Mouse (Mus musculus): ENCODE data around the gene Fam126b. TPM values are rescaled to one million over a fixed set of nuclear protein-coding genes. Genes with fewer than 3 reads are reported as not detected.
"Not testable (repeated sequence)": the region's sequence is repeated elsewhere in the genome, so short reads cannot be mapped to it uniquely, and the experiment has no call there.

Fam126b gene
- polyA plus RNA-seq, 1 experiment from 2014 or later, result 7.0 TPM

- Histone ChIP-seq H3K27ac (no peak overlapping the region), H3K4me2 (no peak overlapping the region), H3K4me1 (no peaks in the 10 kb centered on the region), H3K9me3 (no peaks in the 10 kb centered on the region), H3K9ac (no peak overlapping the region), H3K36me3 (no peaks in the 10 kb centered on the region), H3K27me3 (replicated peaks) (no peaks in the 10 kb centered on the region), H3K4me3 (replicated peaks) (no peak overlapping the region)
- no peak for ATAC-seq (ENCODE audit: insufficient read depth, low FRiP score, low read depth)
Measured at GRCm38 (mm10) chr1:58566621-58567020, 19.5 kb downstream of the Fam126b start.

GRCm38 (mm10) chr1:58564981-58565380 is 21.1 kb downstream of the Fam126b start:
- H3K27ac ChIP-seq, result no peak overlapping the region
- no peaks in the 10 kb centered on the region for H3K9me3 ChIP-seq
- no peaks in the 10 kb centered on the region for H3K27me3 ChIP-seq (replicated peaks)
- no peak for ATAC-seq (ENCODE audit: insufficient read depth, low FRiP score, low read depth)
- H3K9ac ChIP-seq, result no peak overlapping the region
- H3K4me2 ChIP-seq, result no peak overlapping the region
- no peaks in the 10 kb centered on the region for H3K4me1 ChIP-seq
- H3K36me3 ChIP-seq, result 0 out of 2 replicates have a peak, but pooled peaks cover 3% of the 10 kb centered on the region
- 91% methylated on average over 5 of the region's 5 CpGs for WGBS
- H3K4me3 ChIP-seq (replicated peaks), result no peak overlapping the region

GRCm38 (mm10) chr1:58562455-58562854 is 23.7 kb downstream of the Fam126b start:
- Histone ChIP-seq H3K27me3 (replicated peaks) (no peaks in the 10 kb centered on the region), H3K4me3 (replicated peaks) (no peak overlapping the region), H3K9me3 (no peaks in the 10 kb centered on the region), H3K36me3 (0 out of 2 replicates have a peak, but pooled peaks cover 5% of the 10 kb centered on the region), H3K9ac (no peak overlapping the region), H3K4me1 (no peaks in the 10 kb centered on the region), H3K4me2 (no peak overlapping the region), H3K27ac (no peak overlapping the region)
- no peak for ATAC-seq (ENCODE audit: insufficient read depth, low FRiP score, low read depth)
- 91% methylated on average over 1 of the region's 1 CpGs for WGBS

- H3K27me3 ChIP-seq (replicated peaks); H3K27ac ChIP-seq; ATAC-seq (ENCODE audit: insufficient read depth, low FRiP score, low read depth); H3K4me3 ChIP-seq (replicated peaks); H3K4me1 ChIP-seq; H3K36me3 ChIP-seq; H3K9me3 ChIP-seq; H3K9ac ChIP-seq; H3K4me2 ChIP-seq: not testable (repeated sequence)
- 91% methylated on average over 6 of the region's 6 CpGs for WGBS
Measured at GRCm38 (mm10) chr1:58560370-58560769, 25.8 kb downstream of the Fam126b start.

- Histone ChIP-seq H3K4me1 (no peaks in the 10 kb centered on the region), H3K4me3 (replicated peaks) (no peak overlapping the region), H3K4me2 (no peak overlapping the region), H3K27ac (no peak overlapping the region), H3K9me3 (no peaks in the 10 kb centered on the region), H3K36me3 (peaks cover 24% of the 10 kb centered on the region; the same call in 1 of the 2 replicates), H3K27me3 (replicated peaks) (no peaks in the 10 kb centered on the region), H3K9ac (no peak overlapping the region)
- ATAC-seq (ENCODE audit: insufficient read depth, low FRiP score, low read depth), result no peak
- 74% methylated on average over 1 of the region's 1 CpGs for WGBS
Measured at GRCm38 (mm10) chr1:58541386-58541785, 44.7 kb downstream of the Fam126b start.

GRCm38 (mm10) chr1:58507249-58507648 is 78.9 kb downstream of the Fam126b start:
- Histone ChIP-seq H3K9ac (no peak overlapping the region), H3K4me2 (no peak overlapping the region), H3K36me3 (peaks cover 6% of the 10 kb centered on the region; the same call in 1 of the 2 replicates), H3K9me3 (peaks cover 15% of the 10 kb centered on the region; the same call in 1 of the 2 replicates), H3K4me1 (no peaks in the 10 kb centered on the region), H3K4me3 (replicated peaks) (no peak overlapping the region), H3K27ac (no peak overlapping the region), H3K27me3 (replicated peaks) (no peaks in the 10 kb centered on the region)
- no peak for ATAC-seq (ENCODE audit: insufficient read depth, low FRiP score, low read depth)
- 95% methylated on average over 3 of the region's 3 CpGs for WGBS

GRCm38 (mm10) chr1:58504577-58505254 is 81.4 kb downstream of the Fam126b start, which contains the start of gene Orc2:
Orc2 (minus strand) TSS chr1:58505109.
- under 1% methylated on average over 64 of the region's 64 CpGs for WGBS

GRCm38 (mm10) chr1:58503793-58504370 is 82.2 kb downstream of the Fam126b start:
- H3K27me3 ChIP-seq (replicated peaks), result no peaks in the 10 kb centered on the region
- 25% methylated on average over 9 of the region's 9 CpGs for WGBS
- no peak overlapping the region for H3K27ac ChIP-seq

More at GRCm38 (mm10) chr1:58504577-58505254, 81.4 kb downstream of the Fam126b start, which contains the start of gene Orc2:
- ATAC-seq (ENCODE audit: insufficient read depth, low FRiP score, low read depth), result peak; percentile 99
- H3K4me2 ChIP-seq, result peak within 1 kb of the TSS; percentile 61
- H3K4me3 ChIP-seq (replicated peaks), result peak within 1 kb of the TSS; percentile 77
- peaks cover 10% of the 10 kb centered on the region; the same call in 1 of the 2 replicates for H3K36me3 ChIP-seq
- no peaks in the 10 kb centered on the region for H3K4me1 ChIP-seq
- H3K27ac ChIP-seq, result peak within 1 kb of the TSS; percentile 80; the same call in 1 of the 2 replicates
- no peaks in the 10 kb centered on the region for H3K27me3 ChIP-seq (replicated peaks)
- peak within 1 kb of the TSS; percentile 72 for H3K9ac ChIP-seq
- peaks cover 15% of the 10 kb centered on the region; the same call in 1 of the 2 replicates for H3K9me3 ChIP-seq

GRCm38 (mm10) chr1:58503134-58503533 is 83.0 kb downstream of the Fam126b start:
- no peak overlapping the region; the same call in 1 of the 2 replicates for H3K4me3 ChIP-seq (replicated peaks)
- ATAC-seq (ENCODE audit: insufficient read depth, low FRiP score, low read depth), result peak; percentile 47; the same call in 1 of the 2 replicates
- H3K9ac ChIP-seq, result no peak overlapping the region
- no peaks in the 10 kb centered on the region for H3K27me3 ChIP-seq (replicated peaks)
- H3K4me2 ChIP-seq, result no peak overlapping the region
- peaks cover 9% of the 10 kb centered on the region; the same call in 1 of the 2 replicates for H3K9me3 ChIP-seq
- no peaks in the 10 kb centered on the region for H3K4me1 ChIP-seq
- no peak overlapping the region for H3K27ac ChIP-seq
- H3K36me3 ChIP-seq, result peaks cover 17% of the 10 kb centered on the region

More at GRCm38 (mm10) chr1:58503793-58504370, 82.2 kb downstream of the Fam126b start:
- Histone ChIP-seq H3K9me3 (peaks cover 14% of the 10 kb centered on the region; the same call in 1 of the 2 replicates), H3K4me1 (no peaks in the 10 kb centered on the region), H3K4me3 (replicated peaks) (peak overlapping the region; percentile 77), H3K9ac (peak overlapping the region; percentile 72; the same call in 1 of the 2 replicates), H3K36me3 (peaks cover 15% of the 10 kb centered on the region; the same call in 1 of the 2 replicates), H3K4me2 (peak overlapping the region; percentile 61)
- no peak for ATAC-seq (ENCODE audit: insufficient read depth, low FRiP score, low read depth)

GRCm38 (mm10) chr1:58498758-58499157 is 87.4 kb downstream of the Fam126b start:
- H3K4me2 ChIP-seq, result no peak overlapping the region
- no peak overlapping the region for H3K4me3 ChIP-seq (replicated peaks)
- no peaks in the 10 kb centered on the region for H3K9me3 ChIP-seq
- no peak overlapping the region for H3K27ac ChIP-seq
- no peak for ATAC-seq (ENCODE audit: insufficient read depth, low FRiP score, low read depth)
- peaks cover 21% of the 10 kb centered on the region for H3K36me3 ChIP-seq
- H3K9ac ChIP-seq, result no peak overlapping the region
- H3K4me1 ChIP-seq, result no peaks in the 10 kb centered on the region
- WGBS, result 98% methylated on average over 1 of the region's 1 CpGs
- H3K27me3 ChIP-seq (replicated peaks), result no peaks in the 10 kb centered on the region

GRCm38 (mm10) chr1:58497678-58498077 is 88.4 kb downstream of the Fam126b start:
- H3K36me3 ChIP-seq, result peaks cover 26% of the 10 kb centered on the region
- H3K9ac ChIP-seq, result no peak overlapping the region
- H3K27ac ChIP-seq, result no peak overlapping the region
- no peak overlapping the region for H3K4me3 ChIP-seq (replicated peaks)
- H3K4me1 ChIP-seq, result no peaks in the 10 kb centered on the region
- H3K27me3 ChIP-seq (replicated peaks), result no peaks in the 10 kb centered on the region
- H3K4me2 ChIP-seq, result no peak overlapping the region
- 89% methylated on average over 4 of the region's 4 CpGs for WGBS
- no peaks in the 10 kb centered on the region for H3K9me3 ChIP-seq
- no peak for ATAC-seq (ENCODE audit: insufficient read depth, low FRiP score, low read depth)

GRCm38 (mm10) chr1:58495603-58496002 is 90.5 kb downstream of the Fam126b start:
- no peak for ATAC-seq (ENCODE audit: insufficient read depth, low FRiP score, low read depth)
- WGBS, result 91% methylated on average over 6 of the region's 6 CpGs
- H3K36me3 ChIP-seq, result peaks cover 42% of the 10 kb centered on the region
- no peaks in the 10 kb centered on the region for H3K4me1 ChIP-seq
- H3K9me3 ChIP-seq, result no peaks in the 10 kb centered on the region
- no peak overlapping the region for H3K27ac ChIP-seq
- H3K9ac ChIP-seq, result no peak overlapping the region
- no peaks in the 10 kb centered on the region for H3K27me3 ChIP-seq (replicated peaks)
- no peak overlapping the region for H3K4me3 ChIP-seq (replicated peaks)
- no peak overlapping the region for H3K4me2 ChIP-seq

All from stomach, embryonic 15.5 days (tissue).